Mouse (Mus musculus) limb, embryonic 14.5 days (tissue): Measurements from ENCODE around the gene Myrf. TPM values are rescaled to one million over a fixed set of nuclear protein-coding genes. Genes with fewer than 3 reads are reported as not detected.

Experiments used
- ATAC-seq: fragments of 200-750 bp; cut with Nextera tagmentation; 2 replicates; pipeline ENCODE4 v1.8.0; 2017; ENCODE audit warnings: low read depth, moderate number of reproducible peaks, moderate TSS enrichment; ENCODE audit not compliant: low FRiP score
- DNase-seq: peaks from one replicate; pipeline ENCODE4 v3.0.0-alpha.2; 2015; ENCODE audit warnings: low spot score
- H3K27ac ChIP-seq: fragments of 300-500 bp; sonication (generic); replicated peaks from 2 replicates; pipeline ENCODE4 v1.5.1; 2014; ENCODE audit warnings: low read depth, mild to moderate bottlenecking, low read length, moderate library complexity, mixed read lengths
- H3K27me3 ChIP-seq: fragments of 300-500 bp; sonication (generic); 2 replicates; pipeline ENCODE4 v1.6.1; 2014; ENCODE audit warnings: low read length, mixed read lengths; ENCODE audit not compliant: control insufficient read depth, insufficient read depth
- H3K36me3 ChIP-seq: fragments of 300-500 bp; sonication (generic); 2 replicates; pipeline ENCODE4 v1.6.1; 2014; ENCODE audit warnings: mild to moderate bottlenecking, low read length, moderate library complexity, mixed read lengths; ENCODE audit not compliant: control insufficient read depth, insufficient read depth
- H3K4me1 ChIP-seq: fragments of 300-500 bp; sonication (generic); 2 replicates; pipeline ENCODE4 v1.6.1; 2014; ENCODE audit warnings: antibody characterized with exemption, low read length, mixed read lengths; ENCODE audit not compliant: control insufficient read depth, insufficient read depth
- H3K4me2 ChIP-seq: fragments of 300-500 bp; sonication (generic); replicated peaks from 2 replicates; pipeline ENCODE4 v1.6.1; 2014; ENCODE audit warnings: low read depth, mild to moderate bottlenecking, low read length, moderate library complexity; ENCODE audit not compliant: severe bottlenecking
- H3K4me3 ChIP-seq: fragments of 300-500 bp; sonication (generic); replicated peaks from 2 replicates; pipeline ENCODE4 v1.5.1; 2014; ENCODE audit warnings: low read length
- H3K9ac ChIP-seq: fragments of 300-500 bp; sonication (generic); 2 replicates; pipeline ENCODE4 v1.6.1; 2014; ENCODE audit warnings: mild to moderate bottlenecking, low read depth, low read length, moderate library complexity; ENCODE audit not compliant: severe bottlenecking
- H3K9me3 ChIP-seq: fragments of 300-500 bp; sonication (generic); 2 replicates; pipeline ENCODE4 v1.6.1; 2016; ENCODE audit warnings: low read length; ENCODE audit not compliant: control insufficient read depth
- POLR2A ChIP-seq: fragments of 200-500 bp; IDR thresholded peaks from 2 replicates; pipeline ENCODE4 v1.8.0; 2012; ENCODE audit warnings: inconsistent platforms, mild to moderate bottlenecking, moderate library complexity, borderline replicate concordance; ENCODE audit not compliant: insufficient read depth, insufficient read length; ENCODE audit errors: extremely low read depth
- WGBS: fragments of 180-500 bp; shearing (Covaris S2); extraction: QIAGEN DNeasy Blood & Tissue Kit; methylation state at CpG from one replicate; pipeline ENCODE4 v1.1.7; 2014; 5-methylcytosine and 5-hydroxymethylcytosine counted together
- polyA plus RNA-seq, 2 experiments: library from polyadenylated mRNA; depleted of rRNA in 1 of 2; stranded (reverse) in 1 of 2; unstranded in 1 of 2; fragments of >200 nt; fragmentation: Nextera tagmentation in 1 of 2; extraction: Ambion mirVana in 1 of 2; gene quantifications; 2 replicates each; pipeline versions ENCODE4 v1.2.1 to v1.2.3; 2012 to 2014

Myrf gene
- polyA plus RNA-seq, 2 experiments = 1.1 to 4.4 TPM

DNA sequence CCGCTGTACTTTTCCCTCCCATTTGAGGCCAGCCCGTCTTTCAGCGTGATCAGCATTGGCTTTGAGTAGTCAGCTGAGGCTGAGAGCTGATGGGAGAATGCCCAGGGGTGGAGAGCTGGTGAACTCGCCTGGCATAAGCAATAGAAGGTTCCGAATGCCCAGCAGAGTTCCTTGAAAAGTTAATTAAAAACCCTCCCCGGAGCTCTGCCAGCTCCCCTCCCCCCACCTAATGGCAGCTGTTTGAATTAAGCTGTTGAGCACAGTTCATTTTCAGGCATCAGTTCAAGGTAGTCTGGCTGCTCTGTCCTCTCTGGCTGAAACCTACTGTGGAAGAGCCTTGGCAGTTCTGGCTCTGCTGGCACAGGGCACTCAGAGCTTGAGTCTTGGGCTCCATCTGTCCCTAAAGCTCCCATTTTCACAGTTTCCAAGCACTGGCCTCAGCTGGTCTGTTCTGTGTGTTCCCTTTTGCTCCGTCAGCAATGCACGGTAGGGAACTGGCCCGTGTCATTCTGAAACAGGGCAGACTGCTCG, 52.2 kb downstream of the Myrf start:
- Histone ChIP-seq H3K27me3 (no peaks in the 10 kb centered on the region), H3K27ac (no peak overlapping the region), H3K4me1 (peaks cover 10% of the 10 kb centered on the region), H3K9ac (no peak overlapping the region), H3K4me3 (no peak overlapping the region), H3K4me2 (no peak overlapping the region), H3K36me3 (peaks cover 73% of the 10 kb centered on the region), H3K9me3 (no peaks in the 10 kb centered on the region)
- ATAC-seq = no peak
- no peak for DNase-seq
- no peak for TF ChIP-seq POLR2A
- WGBS = 51% methylated on average over 10 of the region's 10 CpGs

DNA sequence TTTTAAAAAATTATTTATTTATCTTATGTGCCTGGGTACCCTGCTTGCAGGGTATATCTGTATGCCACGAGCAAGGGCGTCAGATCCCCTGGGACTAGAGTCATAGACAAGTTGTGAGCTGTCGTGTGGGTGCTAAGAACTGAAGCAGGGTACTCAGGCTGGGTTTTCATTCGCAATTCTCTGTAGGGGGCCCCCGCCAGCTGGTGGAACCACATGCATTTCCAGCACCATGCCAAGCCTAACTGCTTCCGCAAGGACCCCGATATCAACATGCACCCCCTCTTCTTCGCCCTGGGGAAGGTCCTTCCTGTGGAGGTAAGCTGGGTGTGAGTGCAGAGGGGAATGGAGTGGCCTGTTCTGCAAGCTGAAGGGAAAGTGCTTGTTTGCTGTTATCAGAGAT, 54.0 kb downstream of the Myrf start:
- DNase-seq (no peak), ATAC-seq (no peak)
- Histone ChIP-seq H3K27me3 (no peaks in the 10 kb centered on the region), H3K9me3 (no peaks in the 10 kb centered on the region), H3K36me3 (peaks cover 56% of the 10 kb centered on the region), H3K4me1 (peaks cover 10% of the 10 kb centered on the region), H3K4me3 (no peak overlapping the region), H3K4me2 (no peak overlapping the region), H3K9ac (no peak overlapping the region), H3K27ac (no peak overlapping the region)
- 92% methylated on average over 8 of the region's 8 CpGs for WGBS
- no peak for TF ChIP-seq POLR2A

DNA sequence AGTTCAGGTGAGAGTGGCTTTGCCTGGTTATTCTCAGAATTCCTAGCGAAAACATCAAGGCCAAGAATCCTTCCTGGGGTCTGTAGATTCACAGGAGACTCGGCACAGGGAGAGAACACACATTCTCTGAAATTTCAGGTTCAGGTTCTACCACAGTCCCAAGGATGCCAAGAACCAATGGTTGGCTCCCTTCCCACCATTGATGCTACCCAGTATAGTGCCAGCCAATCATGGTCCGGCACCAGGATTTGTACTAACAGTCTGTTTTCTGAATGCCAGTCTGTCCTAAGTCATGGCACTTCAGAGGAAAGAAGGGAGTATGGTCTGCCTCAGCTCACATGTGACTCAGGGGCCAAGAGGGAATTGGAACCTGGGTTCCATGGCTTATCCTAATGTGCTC, 54.7 kb downstream of the Myrf start:
- Histone ChIP-seq H3K4me1 (peaks cover 10% of the 10 kb centered on the region), H3K9me3 (no peaks in the 10 kb centered on the region), H3K27ac (no peak overlapping the region), H3K4me3 (no peak overlapping the region), H3K36me3 (peaks cover 50% of the 10 kb centered on the region), H3K9ac (no peak overlapping the region), H3K4me2 (no peak overlapping the region), H3K27me3 (no peaks in the 10 kb centered on the region)
- ATAC-seq (no peak), DNase-seq (no peak)
- no peak for TF ChIP-seq POLR2A
- WGBS = 93% methylated on average over 3 of the region's 3 CpGs

DNA sequence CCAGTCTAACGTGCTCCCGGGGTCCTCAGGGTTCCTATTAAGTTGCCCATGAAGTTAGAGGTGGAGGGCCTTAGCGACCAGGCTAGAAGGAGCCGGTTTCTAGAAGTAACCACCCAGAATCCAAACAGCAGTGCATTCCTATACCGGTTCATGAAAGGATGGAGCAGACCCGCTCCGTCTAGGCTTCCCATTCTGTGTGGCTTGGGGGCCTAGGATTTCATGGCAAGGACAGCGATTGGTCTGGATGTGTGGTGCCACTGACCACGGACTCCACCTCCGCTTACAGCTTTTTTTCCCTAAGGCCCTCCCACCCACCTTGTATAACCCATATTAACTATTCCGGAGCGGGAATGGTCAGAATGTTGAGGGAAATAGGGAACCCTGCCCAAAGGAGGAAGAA, 56.5 kb downstream of the Myrf start:
- ATAC-seq (peak; percentile 10), DNase-seq (peak; percentile 63)
- peaks cover 10% of the 10 kb centered on the region for H3K4me1 ChIP-seq
- WGBS = 5% methylated on average over 12 of the region's 12 CpGs
- H3K4me3 ChIP-seq = peak overlapping the region; percentile 86
- peak overlapping the region; percentile 52 for H3K4me2 ChIP-seq
- H3K9me3 ChIP-seq = no peaks in the 10 kb centered on the region
- no peak for TF ChIP-seq POLR2A
- H3K27me3 ChIP-seq = no peaks in the 10 kb centered on the region
- H3K9ac ChIP-seq = peak overlapping the region; percentile 89
- H3K36me3 ChIP-seq = peaks cover 34% of the 10 kb centered on the region
- H3K27ac ChIP-seq = peak overlapping the region; percentile 93

DNA sequence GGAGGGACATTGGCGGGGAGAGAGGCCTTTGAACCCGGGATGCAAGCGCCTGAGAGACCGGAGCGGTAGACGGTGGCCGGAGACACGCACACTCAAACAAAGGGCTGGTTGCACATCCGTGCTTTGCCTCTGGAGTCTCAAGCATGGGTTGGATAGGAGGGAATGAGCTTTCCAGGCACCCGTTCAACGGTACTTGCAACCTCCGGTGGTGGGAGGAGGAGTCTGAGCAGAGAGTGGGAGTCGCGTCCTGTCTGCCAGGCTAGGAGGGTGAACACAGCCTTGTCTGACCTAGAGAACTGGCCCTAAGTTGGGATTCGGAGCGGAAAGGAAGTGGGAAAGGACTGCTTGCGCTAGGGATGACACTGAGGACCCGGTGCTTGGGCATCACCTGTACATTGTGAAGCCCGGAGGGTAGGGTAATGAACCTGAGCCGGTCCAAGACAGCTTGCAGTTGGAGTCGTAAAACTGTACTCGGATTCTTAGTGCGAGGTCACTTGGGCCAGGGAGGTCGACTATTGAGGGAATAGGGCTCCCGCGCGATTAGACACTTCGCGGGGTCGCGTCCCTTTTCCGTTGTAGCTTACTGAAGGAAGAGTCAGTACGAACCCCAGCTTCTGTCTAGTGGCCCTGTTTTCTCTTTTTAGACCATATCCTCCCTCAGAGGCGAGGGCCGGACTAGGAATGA, 57.1 kb downstream of the Myrf start:
- ATAC-seq (peak; percentile 66), DNase-seq (peak; percentile 81)
- 1% methylated on average over 35 of the region's 35 CpGs for WGBS
- Histone ChIP-seq H3K9ac (peak overlapping the region; percentile 89), H3K9me3 (no peaks in the 10 kb centered on the region), H3K36me3 (peaks cover 28% of the 10 kb centered on the region), H3K27me3 (no peaks in the 10 kb centered on the region), H3K4me2 (peak overlapping the region; percentile 52), H3K27ac (peak overlapping the region; percentile 93), H3K4me3 (peak overlapping the region; percentile 86), H3K4me1 (peaks cover 10% of the 10 kb centered on the region)
- TF ChIP-seq POLR2A = peak; percentile 44; the same call in 1 of the 2 replicates
